Mouse (Mus musculus) MN1 (cell line): ENCODE results near the gene Acpp.

ENCODE experiments used
- DNase-seq: peaks from one replicate; pipeline ENCODE4 v3.0.0-alpha.2; 2016; ENCODE audit warnings: low spot score

The Acpp gene

GRCm38 (mm10) chr9:104304800-104305199 lies 32.7 kb downstream of the Acpp start:
- DNase-seq = no peak

- no peak for DNase-seq
Observed at GRCm38 (mm10) chr9:104304376-104304775, 33.2 kb downstream of the Acpp start.

- DNase-seq = no peak
Observed at GRCm38 (mm10) chr9:104300569-104300968, 37.0 kb downstream of the Acpp start.

- DNase-seq = no peak
Observed at GRCm38 (mm10) chr9:104297041-104297440, 40.5 kb downstream of the Acpp start.

GRCm38 (mm10) chr9:104284934-104285333 lies 52.6 kb downstream of the Acpp start:
- DNase-seq = no peak

GRCm38 (mm10) chr9:104282536-104282935 lies 55.0 kb downstream of the Acpp start:
- DNase-seq = no peak

GRCm38 (mm10) chr9:104281737-104282136 lies 55.8 kb downstream of the Acpp start:
- no peak for DNase-seq

- DNase-seq = no peak
Observed at GRCm38 (mm10) chr9:104280725-104281495, 56.6 kb downstream of the Acpp start.

- DNase-seq = peak; percentile 40
Observed at GRCm38 (mm10) chr9:104277528-104278162, 59.9 kb downstream of the Acpp start.

- no peak for DNase-seq
Observed at GRCm38 (mm10) chr9:104275084-104275785, 62.3 kb downstream of the Acpp start.

- no peak for DNase-seq
Observed at GRCm38 (mm10) chr9:104272057-104272456, 65.5 kb downstream of the Acpp start.

- DNase-seq = peak; percentile 11
Observed at GRCm38 (mm10) chr9:104271642-104272041, 65.9 kb downstream of the Acpp start.

- no peak for DNase-seq
Observed at GRCm38 (mm10) chr9:104269944-104270343, 67.6 kb downstream of the Acpp start.

GRCm38 (mm10) chr9:104269349-104269871 lies 68.1 kb downstream of the Acpp start:
- DNase-seq = no peak

- DNase-seq = no peak
Observed at GRCm38 (mm10) chr9:104264567-104264966, 73.0 kb downstream of the Acpp start.

- DNase-seq = peak; percentile 97
Observed at GRCm38 (mm10) chr9:104262823-104263352, 74.7 kb downstream of the Acpp start, which contains the start of gene Dnajc13. Gene Dnajc13 (minus strand): TSS chr9:104262930.

- DNase-seq = peak; percentile 66
Observed at GRCm38 (mm10) chr9:104262016-104262762, 75.4 kb downstream of the Acpp start.

- DNase-seq = no peak
Observed at GRCm38 (mm10) chr9:104260306-104260705, 77.2 kb downstream of the Acpp start.

- no peak for DNase-seq
Observed at GRCm38 (mm10) chr9:104256085-104256484, 81.5 kb downstream of the Acpp start.

- DNase-seq = no peak
Observed at GRCm38 (mm10) chr9:104254408-104255180, 83.0 kb downstream of the Acpp start.

- DNase-seq = no peak
Observed at GRCm38 (mm10) chr9:104252637-104253036, 84.9 kb downstream of the Acpp start.
